Mouse (Mus musculus) liver, adult 2 months (tissue): ENCODE measurements around the gene Elof1. TPM values are rescaled to one million over a fixed set of nuclear protein-coding genes. Genes with fewer than 3 reads are reported as not detected.

Source experiments
- DNase-seq: peaks from one replicate; pipeline ENCODE4 v3.0.0-alpha.2; 2011; ENCODE audit warnings: low read depth, low spot score; ENCODE audit errors: extremely low read depth
- H3K27ac ChIP-seq: fragments of 200-500 bp; replicated peaks from 2 replicates; pipeline ENCODE4 v1.5.1; 2012; ENCODE audit warnings: low read depth, mild to moderate bottlenecking, control low read depth, inconsistent platforms, low read length; ENCODE audit not compliant: insufficient read depth
- H3K27me3 ChIP-seq: fragments of 200-500 bp; 2 replicates; pipeline ENCODE4 v1.6.1; 2012; ENCODE audit warnings: mild to moderate bottlenecking, moderate library complexity, low read length, inconsistent platforms; ENCODE audit not compliant: control insufficient read depth, insufficient read depth
- H3K36me3 ChIP-seq: fragments of 200-500 bp; 2 replicates; pipeline ENCODE4 v1.6.1; 2012; ENCODE audit warnings: low read length, inconsistent platforms; ENCODE audit not compliant: control insufficient read depth, insufficient read depth
- H3K4me1 ChIP-seq: fragments of 200-500 bp; 2 replicates; pipeline ENCODE4 v1.6.1; 2011; ENCODE audit warnings: low read length; ENCODE audit not compliant: control insufficient read depth, insufficient read depth
- H3K4me3 ChIP-seq: fragments of 200-500 bp; 2 replicates; pipeline ENCODE4 v1.5.1; 2011; ENCODE audit warnings: low read depth, mild to moderate bottlenecking, control low read depth, low read length, moderate library complexity; ENCODE audit not compliant: insufficient read depth
- H3K79me2 ChIP-seq: fragments of 200-500 bp; 2 replicates; pipeline ENCODE4 v1.6.1; 2012; ENCODE audit warnings: inconsistent platforms, mild to moderate bottlenecking, low read length, moderate library complexity; ENCODE audit not compliant: control insufficient read depth, insufficient read depth
- H3K9ac ChIP-seq: fragments of 200-500 bp; 2 replicates; pipeline ENCODE4 v1.6.1; 2012; ENCODE audit warnings: low read depth, mild to moderate bottlenecking, control low read depth, inconsistent platforms, low read length
- CTCF ChIP-seq: fragments of 200-500 bp; IDR thresholded peaks from 2 replicates; pipeline ENCODE4 v1.5.1; 2011; ENCODE audit warnings: low read depth, low read length, control low read depth
- POLR2A ChIP-seq: fragments of 200-500 bp; IDR thresholded peaks from 2 replicates; pipeline ENCODE4 v1.6.1; 2011; ENCODE audit warnings: low read length, control low read depth; ENCODE audit not compliant: insufficient read depth; ENCODE audit errors: extremely low read depth
- WGBS: fragments of 180-500 bp; shearing (Covaris S2); methylation state at CpG from one replicate; pipeline ENCODE4 v1.1.7; 2018; 5-methylcytosine and 5-hydroxymethylcytosine counted together
- polyA plus RNA-seq: library from polyadenylated mRNA; depleted of rRNA; stranded (reverse); fragments of >200 nt; gene quantifications from 2 replicates; pipeline ENCODE4 v1.2.3, GENCODE M21; 2012
- total RNA-seq: library from RNA; depleted of rRNA; stranded (reverse); fragments of >200 nt; gene quantifications from 2 replicates; pipeline ENCODE4 v1.2.3, GENCODE M21; 2014

The Elof1 gene
- total and polyA plus RNA-seq, 2 experiments: 46.2 to 108 TPM

DNA sequence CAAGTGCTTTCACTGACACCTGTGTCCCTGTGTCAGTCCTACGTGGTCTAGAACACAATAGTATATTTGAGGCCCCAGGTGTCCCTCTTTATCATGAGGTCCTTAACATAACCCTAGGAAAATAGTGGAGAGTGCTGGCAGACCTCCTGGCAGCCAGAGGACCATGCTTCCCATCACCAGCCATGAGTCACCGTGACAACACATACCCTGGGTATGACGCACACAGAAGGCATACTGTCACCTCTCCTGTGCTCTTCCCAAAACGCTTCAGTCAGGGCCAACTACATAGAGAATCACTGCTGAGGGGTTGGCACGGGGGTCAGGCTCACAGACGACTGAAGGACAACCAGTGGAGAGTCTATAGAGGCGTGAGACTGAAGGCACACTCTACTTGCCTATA lies 27.0 kb downstream of the Elof1 start:
- Histone ChIP-seq H3K79me2 (no peaks in the 10 kb centered on the region), H3K27me3 (no peaks in the 10 kb centered on the region), H3K27ac (no peak overlapping the region), H3K36me3 (no peaks in the 10 kb centered on the region), H3K4me1 (peaks cover 4% of the 10 kb centered on the region; the same call in 1 of the 2 replicates), H3K9ac (no peak overlapping the region), H3K4me3 (no peak overlapping the region)
- TF ChIP-seq POLR2A: no peak
- no peak for TF ChIP-seq CTCF
- no peak for DNase-seq
- 93% methylated on average over 7 of the region's 7 CpGs for WGBS

DNA sequence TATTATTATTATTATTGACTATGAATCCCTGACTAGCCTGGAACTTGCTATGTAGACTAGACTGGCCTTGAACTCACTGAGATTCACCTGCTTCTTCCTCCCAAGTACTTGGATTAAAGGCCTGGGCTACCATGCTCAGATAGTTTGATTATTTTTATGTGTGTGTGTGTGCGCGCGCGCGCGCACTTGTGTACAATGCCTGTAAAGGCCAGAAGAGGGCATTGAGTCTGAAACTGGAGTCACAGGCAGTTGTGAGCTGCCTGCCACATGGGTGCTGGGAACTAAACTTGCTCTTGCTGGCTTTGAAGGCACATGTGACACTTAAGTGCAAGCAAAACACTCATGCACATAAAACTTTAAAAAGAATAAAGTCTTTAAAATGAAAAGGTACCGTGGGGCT lies 27.7 kb downstream of the Elof1 start:
- 99% methylated on average over 7 of the region's 7 CpGs for WGBS
- no peaks in the 10 kb centered on the region for H3K79me2 ChIP-seq
- TF ChIP-seq CTCF: no peak

GRCm38 (mm10) chr9:22087034-22087618 lies 29.8 kb downstream of the Elof1 start:
- H3K79me2 ChIP-seq: no peaks in the 10 kb centered on the region; the same call in 1 of the 2 replicates
- H3K9ac ChIP-seq: no peak overlapping the region
- H3K36me3 ChIP-seq: peaks cover 5% of the 10 kb centered on the region; the same call in 1 of the 2 replicates
- H3K27me3 ChIP-seq: no peaks in the 10 kb centered on the region
- TF ChIP-seq POLR2A: no peak
- no peak for TF ChIP-seq CTCF
- no peak for DNase-seq
- no peak overlapping the region for H3K4me3 ChIP-seq
- no peak overlapping the region for H3K27ac ChIP-seq
- 91% methylated on average over 2 of the region's 2 CpGs for WGBS
- H3K4me1 ChIP-seq: peaks cover 4% of the 10 kb centered on the region; the same call in 1 of the 2 replicates

More for the DNA sequence above, 27.7 kb downstream of the Elof1 start:
- Histone ChIP-seq H3K27me3 (no peaks in the 10 kb centered on the region), H3K4me3 (no peak overlapping the region), H3K36me3 (no peaks in the 10 kb centered on the region), H3K27ac (no peak overlapping the region), H3K9ac (no peak overlapping the region), H3K4me1 (peaks cover 4% of the 10 kb centered on the region; the same call in 1 of the 2 replicates)
- DNase-seq: no peak

GRCm38 (mm10) chr9:22086012-22086411 lies 31.0 kb downstream of the Elof1 start:
- no peaks in the 10 kb centered on the region; the same call in 1 of the 2 replicates for H3K79me2 ChIP-seq
- 80% methylated on average over 6 of the region's 6 CpGs for WGBS
- no peak for DNase-seq
- TF ChIP-seq CTCF (no peak), POLR2A (no peak)
- peak overlapping the region; percentile 65 for H3K27ac ChIP-seq
- H3K36me3 ChIP-seq: peaks cover 5% of the 10 kb centered on the region; the same call in 1 of the 2 replicates
- peaks cover 4% of the 10 kb centered on the region; the same call in 1 of the 2 replicates for H3K4me1 ChIP-seq
- H3K9ac ChIP-seq: peak overlapping the region; percentile 60
- no peaks in the 10 kb centered on the region for H3K27me3 ChIP-seq
- H3K4me3 ChIP-seq: peak overlapping the region; percentile 87

GRCm38 (mm10) chr9:22085022-22085834 lies 31.7 kb downstream of the Elof1 start, which contains the start of gene Ecsit:
Ecsit (minus strand) TSS chr9:22085438.
- Histone ChIP-seq H3K4me3 (peak within 1 kb of the TSS; percentile 87), H3K79me2 (no peaks in the 10 kb centered on the region; the same call in 1 of the 2 replicates), H3K36me3 (peaks cover 5% of the 10 kb centered on the region; the same call in 1 of the 2 replicates), H3K9ac (peak within 1 kb of the TSS; percentile 66), H3K27me3 (no peaks in the 10 kb centered on the region), H3K4me1 (peaks cover 4% of the 10 kb centered on the region; the same call in 1 of the 2 replicates), H3K27ac (peak within 1 kb of the TSS; percentile 74)
- TF ChIP-seq CTCF: no peak
- peak; percentile 63 for TF ChIP-seq POLR2A
- DNase-seq: peak; percentile 97
- under 1% methylated on average over 48 of the region's 48 CpGs for WGBS

DNA sequence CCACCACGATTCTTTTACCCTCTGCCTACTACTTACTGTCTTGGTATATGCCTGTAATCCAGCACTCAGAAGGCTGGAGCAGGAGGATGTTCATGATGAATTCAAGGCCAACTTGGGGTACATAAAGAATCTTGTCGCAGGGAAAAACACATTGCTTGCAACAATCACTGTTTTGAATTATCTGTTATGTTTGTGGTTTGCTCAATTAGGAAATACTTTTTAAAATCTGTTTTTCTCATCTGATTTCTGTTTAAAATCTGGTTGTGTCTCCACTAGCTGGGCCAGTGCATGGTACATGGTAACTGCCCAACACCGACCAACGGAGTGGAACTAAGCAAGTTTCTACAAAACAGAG lies 32.3 kb downstream of the Elof1 start:
- Histone ChIP-seq H3K79me2 (no peaks in the 10 kb centered on the region; the same call in 1 of the 2 replicates), H3K36me3 (peaks cover 5% of the 10 kb centered on the region; the same call in 1 of the 2 replicates), H3K27ac (peak overlapping the region; percentile 74), H3K9ac (peak overlapping the region; percentile 66), H3K4me1 (peaks cover 4% of the 10 kb centered on the region; the same call in 1 of the 2 replicates), H3K27me3 (no peaks in the 10 kb centered on the region), H3K4me3 (peak overlapping the region; percentile 87)
- DNase-seq: no peak
- 24% methylated on average over 4 of the region's 4 CpGs for WGBS
- TF ChIP-seq POLR2A: no peak
- no peak for TF ChIP-seq CTCF
